Mouse (Mus musculus) lung, postnatal 10 days (tissue): Measurements from ENCODE around the gene Galk1.
A peak's percentile ranks its signal among the peaks of the same experiment; 100 is the strongest.

Source experiments
- DNase-seq: peaks from one replicate; pipeline ENCODE4 v3.0.0; 2021

Gene Galk1

GRCm38 (mm10) chr11:115971016-115971415, 41.5 kb downstream of the Galk1 start:
- no peak for DNase-seq

GRCm38 (mm10) chr11:115970006-115970673, 42.4 kb downstream of the Galk1 start:
- DNase-seq, result no peak

GRCm38 (mm10) chr11:115968731-115969405, 43.7 kb downstream of the Galk1 start:
- DNase-seq, result no peak

- peak; percentile 83 for DNase-seq
Measured at GRCm38 (mm10) chr11:115964977-115965604, 47.4 kb downstream of the Galk1 start.

GRCm38 (mm10) chr11:115962651-115963412, 49.7 kb downstream of the Galk1 start:
- no peak for DNase-seq

- DNase-seq, result no peak
Measured at GRCm38 (mm10) chr11:115959018-115959417, 53.5 kb downstream of the Galk1 start.
